Mouse (Mus musculus) layer of hippocampus, adult 9-10 months (tissue): ENCODE measurements around the gene Tns1.

Experiments
- DNase-seq: peaks from one replicate; pipeline ENCODE4 v3.0.0; 2022; ENCODE audit warnings: low spot score

The Tns1 gene

GRCm38 (mm10) chr1:74091138-74091537 lies 33.1 kb downstream of the Tns1 start:
- DNase-seq = no peak

DNA sequence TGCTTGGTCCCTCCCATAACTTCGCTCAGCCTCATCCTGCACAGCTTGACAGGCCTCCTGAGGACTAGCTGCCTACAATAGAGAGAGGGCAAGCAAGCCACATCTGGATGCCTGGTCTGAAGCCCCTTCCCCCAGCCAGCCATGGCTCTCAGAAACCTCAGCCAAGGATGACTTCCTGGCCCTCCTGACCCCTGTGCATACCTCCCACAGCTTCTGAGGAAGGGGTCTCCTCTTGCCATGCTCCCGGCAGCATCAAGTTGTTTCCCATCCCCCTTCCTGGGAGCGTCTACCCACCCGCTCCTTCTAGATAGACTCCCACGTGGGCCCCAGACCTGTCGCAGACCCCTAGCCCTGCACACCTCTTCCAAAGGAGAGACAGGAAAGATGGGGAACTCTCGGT lies 33.9 kb downstream of the Tns1 start:
- DNase-seq = no peak

DNA sequence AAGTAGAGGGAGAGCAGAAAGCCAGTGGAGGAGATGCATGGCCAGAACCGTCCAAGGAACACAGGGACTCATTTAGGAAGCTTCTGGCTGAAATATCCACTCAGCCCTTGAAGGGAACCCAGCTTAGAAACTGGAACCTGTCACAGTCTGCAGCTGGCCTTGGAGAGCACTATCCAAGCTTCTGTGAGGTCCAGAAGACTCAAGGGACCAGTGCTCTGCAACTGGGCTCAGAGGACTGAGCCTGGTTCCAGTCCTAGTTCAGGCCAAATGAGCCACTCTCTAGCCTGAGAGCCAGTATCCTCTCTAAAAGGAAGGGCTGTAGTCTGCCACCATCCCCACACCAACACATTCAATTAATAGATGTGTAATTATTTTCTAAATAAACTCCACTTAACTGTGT lies 35.7 kb downstream of the Tns1 start:
- no peak for DNase-seq

- no peak for DNase-seq
These were observed 38.7 kb downstream of the Tns1 start for GRCm38 (mm10) chr1:74085566-74085965.

DNA sequence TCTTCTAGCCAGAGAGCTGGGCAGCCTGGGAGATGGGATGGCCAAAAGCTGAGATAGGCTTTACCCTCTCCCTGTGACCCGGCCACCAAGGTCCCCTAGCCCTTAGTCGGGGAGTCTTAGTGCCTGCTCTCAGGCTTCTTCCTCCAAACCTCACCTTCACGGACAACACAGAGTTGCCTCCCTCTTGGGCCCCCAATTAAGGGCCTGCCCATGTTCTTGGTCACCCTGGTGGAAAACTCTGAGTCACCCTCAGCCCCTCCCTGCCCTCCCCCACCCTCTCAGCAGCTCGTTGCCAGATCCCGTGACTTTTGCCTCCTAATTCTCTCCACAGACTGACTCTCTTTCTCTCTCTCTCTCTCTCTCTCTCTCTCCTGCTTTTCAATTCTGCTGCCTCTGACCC lies 39.5 kb downstream of the Tns1 start:
- DNase-seq = no peak

DNA sequence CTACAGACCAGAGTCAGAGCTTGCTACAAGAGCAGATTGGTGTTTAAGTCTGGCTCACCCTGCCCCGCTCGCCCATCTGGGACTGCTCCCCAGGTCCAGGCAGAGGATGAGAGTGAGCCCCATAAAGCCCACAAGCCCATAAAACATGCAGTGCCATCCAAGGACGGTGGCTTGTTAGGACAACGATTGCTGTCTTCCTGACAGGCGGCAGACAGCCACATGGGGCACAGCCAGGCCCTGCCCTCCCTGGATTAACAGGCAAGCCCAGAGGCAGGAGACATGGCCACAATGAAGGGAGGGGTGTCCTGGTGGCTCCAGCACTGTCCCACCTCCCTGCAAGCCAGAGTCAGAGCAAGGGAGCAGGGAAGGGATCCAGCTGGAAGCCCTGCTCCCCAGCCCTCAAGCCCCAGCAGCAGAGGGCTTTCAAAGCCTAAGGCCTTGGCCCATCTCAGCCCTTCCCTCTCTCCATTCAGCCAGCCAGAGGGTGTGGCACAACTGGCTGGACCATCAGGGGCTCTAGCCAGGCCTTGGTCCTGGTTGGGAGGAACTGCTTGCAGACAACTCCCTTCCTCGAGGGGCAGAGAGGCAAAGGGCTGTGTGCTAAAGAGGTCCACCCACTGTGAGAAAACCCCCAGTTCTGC lies 40.1 kb downstream of the Tns1 start:
- no peak for DNase-seq

DNA sequence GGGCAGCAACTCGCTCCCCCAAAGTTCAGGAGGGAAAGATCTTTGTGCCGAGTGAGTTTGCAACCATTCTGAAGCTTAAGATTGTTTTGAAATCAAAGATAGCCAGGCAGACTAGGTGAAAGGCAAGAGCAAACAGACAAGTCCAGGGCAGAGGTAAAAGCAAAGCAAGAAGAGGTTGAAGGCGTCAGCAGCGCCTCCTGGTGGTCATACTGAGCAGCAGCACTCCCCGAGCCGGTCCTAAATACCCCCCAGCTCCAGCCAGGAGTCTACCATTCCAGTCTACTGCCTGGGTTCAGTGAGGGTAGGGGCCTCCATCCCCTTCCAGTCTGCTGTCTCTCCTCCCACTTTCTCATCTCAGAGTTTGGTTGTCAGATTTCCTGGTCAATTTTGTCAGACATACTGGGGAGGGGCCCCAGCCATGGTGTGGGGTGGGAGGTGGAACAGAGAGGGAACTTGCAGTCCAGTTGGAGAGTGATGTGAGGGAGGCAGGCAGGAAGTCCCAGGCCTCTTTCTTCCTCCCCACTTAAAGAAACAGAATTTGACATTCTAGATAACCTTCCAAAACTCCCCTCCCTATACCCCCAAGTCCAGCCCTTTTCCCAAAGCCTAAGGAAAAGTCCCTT lies 41.3 kb downstream of the Tns1 start:
- DNase-seq = no peak

- DNase-seq = no peak
These were observed 42.7 kb downstream of the Tns1 start for GRCm38 (mm10) chr1:74081573-74081989.

DNA sequence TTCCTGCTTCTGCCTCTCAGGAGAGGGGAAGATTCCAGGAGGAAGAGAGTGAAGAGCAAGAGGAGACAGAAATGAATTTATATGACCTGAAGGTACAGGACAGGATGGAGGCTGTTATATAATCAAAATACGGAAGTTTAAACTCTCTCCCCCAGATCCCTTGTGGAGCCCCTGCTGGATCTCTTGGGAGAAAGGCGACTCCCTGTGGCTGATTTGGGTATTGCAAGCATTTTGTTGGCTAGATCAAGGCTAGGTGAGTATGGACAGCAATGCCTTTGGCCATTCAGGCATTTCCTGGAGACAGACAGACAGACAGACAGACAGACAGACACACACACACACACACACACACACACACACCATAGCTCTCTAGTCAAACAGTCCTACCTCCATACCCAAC lies 46.9 kb downstream of the Tns1 start:
- peak; percentile 67 for DNase-seq

DNA sequence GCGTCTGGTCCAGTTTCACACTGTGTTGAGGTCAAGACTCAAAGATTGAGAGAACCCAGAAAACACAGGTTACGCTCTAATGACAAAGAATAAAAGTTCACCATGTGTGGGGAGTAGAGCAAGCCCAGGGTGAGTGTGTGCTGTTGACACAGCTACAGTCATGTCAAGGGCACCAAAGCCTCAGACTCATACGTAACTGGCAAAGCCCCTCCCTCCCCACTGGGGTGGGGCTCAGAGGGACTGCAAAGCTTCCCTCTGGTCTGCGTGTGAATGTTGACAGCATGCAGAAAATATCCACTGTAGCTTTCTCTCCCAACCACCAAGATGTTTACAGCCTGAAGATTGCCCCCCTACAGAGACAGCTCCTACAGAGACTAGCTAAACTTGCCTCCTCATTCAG lies 48.0 kb downstream of the Tns1 start:
- no peak for DNase-seq

DNA sequence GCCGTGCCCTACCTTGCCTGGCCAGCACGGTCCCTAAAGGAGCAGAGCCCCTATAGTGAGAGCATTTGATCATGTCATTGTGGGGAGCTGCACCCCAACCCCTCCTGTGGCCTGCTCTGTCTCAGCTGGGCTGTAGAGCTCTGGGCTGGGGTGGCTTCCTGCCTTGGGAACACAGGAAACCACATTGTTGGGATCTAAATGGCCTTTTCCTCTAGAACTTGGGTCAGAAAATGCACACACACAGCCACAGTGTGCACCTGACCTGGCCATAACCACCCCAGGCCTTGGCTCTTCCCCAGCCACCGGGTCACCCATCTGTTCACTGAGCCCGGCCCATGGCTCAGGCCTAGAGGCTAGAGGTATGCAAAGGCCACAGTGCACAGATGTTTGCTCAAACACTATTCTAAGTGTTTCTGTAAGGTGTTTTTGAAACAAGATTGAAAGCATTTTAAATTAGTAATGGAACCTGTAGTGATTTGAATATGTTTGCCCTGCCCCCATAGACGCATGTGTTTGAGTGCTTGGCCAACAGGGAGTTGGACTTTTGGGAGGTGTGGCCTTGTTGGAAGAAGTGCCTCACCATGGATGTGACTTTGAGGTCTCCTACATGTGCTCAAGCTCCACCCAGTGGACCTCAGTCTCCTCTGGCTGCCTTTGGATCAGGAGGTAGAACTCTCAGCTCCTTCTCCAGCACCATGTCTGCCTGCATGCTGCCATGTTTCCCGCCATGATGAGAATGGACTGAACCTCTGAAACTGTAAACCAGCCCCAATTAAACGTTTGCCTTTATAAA lies 49.4 kb downstream of the Tns1 start:
- no peak for DNase-seq

- DNase-seq = no peak
These were observed 50.5 kb downstream of the Tns1 start for GRCm38 (mm10) chr1:74073791-74074190.

DNA sequence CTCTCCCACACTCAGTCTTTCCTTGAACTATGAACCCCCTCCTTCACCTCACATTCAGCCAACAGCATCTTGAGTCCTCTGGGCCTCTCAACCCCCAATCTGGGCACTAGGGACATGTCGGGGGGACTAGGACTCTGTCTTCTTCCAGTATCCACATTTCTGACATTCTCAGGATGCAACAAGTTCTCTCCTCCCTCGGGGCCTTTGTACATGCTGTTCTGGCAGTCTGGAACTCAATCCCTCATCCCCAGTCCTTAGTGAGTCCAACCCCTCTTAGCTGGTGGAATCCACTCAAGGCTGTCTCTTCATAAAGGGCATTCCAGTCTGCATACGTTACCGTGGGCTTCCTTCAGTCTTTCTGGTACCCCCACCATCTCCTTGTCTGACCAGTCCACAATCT lies 53.5 kb downstream of the Tns1 start:
- DNase-seq = no peak

DNA sequence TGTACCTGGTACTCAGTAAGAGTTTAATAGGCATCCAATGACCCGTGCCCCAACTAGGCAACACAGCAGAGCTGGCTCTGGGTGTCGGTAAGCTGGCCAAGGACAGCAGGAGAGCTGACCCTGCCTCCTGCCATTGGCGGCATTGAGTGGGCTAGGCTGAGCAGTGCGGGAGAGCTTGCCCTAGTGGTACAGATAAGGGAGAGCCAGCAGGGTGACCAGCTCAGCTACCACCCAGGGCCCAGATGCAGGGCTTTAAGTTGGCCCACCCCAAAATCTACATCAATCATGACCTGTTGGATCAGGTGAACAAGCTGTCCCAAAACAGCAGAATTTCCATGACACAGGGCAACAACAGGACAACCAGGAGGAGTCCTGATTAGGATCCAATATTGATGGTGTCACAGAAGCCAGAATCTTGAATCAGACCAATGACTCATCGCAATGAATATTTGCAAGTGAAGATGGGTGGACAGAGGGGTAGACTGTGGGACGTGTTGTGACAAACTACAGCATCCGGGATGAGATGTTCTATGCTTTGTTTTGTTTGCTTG lies 54.2 kb downstream of the Tns1 start:
- no peak for DNase-seq

- DNase-seq = no peak
These were observed 55.0 kb downstream of the Tns1 start for GRCm38 (mm10) chr1:74069085-74069835.

GRCm38 (mm10) chr1:74068366-74069084 lies 55.7 kb downstream of the Tns1 start:
- DNase-seq = no peak

DNA sequence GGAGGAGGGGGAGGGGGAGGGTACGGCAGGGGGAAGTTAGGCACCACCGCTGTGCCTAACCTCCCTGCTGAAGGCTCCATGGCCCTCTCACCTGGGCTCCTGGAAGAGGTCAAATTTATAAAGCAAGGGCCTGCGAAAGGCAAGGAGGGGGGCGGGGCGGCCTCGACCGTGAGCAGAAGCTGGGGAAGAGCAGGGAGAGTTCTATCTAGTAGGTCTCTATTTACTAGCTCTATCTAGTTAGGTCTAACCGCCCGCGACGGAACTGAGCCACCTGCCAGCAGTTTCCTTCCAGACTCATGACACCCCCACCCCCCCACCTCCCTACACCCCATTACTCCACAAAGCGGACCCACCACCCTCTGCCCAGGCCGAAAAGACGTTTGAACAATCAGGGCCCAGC lies 56.4 kb downstream of the Tns1 start:
- no peak for DNase-seq

DNA sequence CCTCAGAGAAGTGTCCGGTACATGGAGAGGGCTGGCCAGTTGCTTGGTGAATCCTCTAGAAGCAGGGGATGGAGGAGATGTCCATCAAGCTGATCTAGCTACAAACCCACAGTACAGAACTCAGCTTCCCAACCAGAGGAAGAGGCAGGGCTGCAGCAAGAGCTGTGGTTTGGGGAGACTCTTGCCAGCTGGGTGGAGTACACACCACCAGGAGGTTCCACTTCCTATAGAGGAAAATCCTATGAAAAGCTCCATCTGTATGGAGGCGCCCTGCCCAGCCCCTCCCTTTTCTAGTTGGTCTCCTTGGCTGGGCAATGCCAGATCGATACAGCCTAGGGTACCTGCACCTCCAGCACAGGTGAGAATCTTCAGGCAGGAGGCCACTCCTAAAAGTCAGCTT lies 57.7 kb downstream of the Tns1 start:
- DNase-seq = no peak

- no peak for DNase-seq
These were observed 58.2 kb downstream of the Tns1 start for GRCm38 (mm10) chr1:74066061-74066460.

- no peak for DNase-seq
These were observed 64.2 kb downstream of the Tns1 start for GRCm38 (mm10) chr1:74060046-74060445.

DNA sequence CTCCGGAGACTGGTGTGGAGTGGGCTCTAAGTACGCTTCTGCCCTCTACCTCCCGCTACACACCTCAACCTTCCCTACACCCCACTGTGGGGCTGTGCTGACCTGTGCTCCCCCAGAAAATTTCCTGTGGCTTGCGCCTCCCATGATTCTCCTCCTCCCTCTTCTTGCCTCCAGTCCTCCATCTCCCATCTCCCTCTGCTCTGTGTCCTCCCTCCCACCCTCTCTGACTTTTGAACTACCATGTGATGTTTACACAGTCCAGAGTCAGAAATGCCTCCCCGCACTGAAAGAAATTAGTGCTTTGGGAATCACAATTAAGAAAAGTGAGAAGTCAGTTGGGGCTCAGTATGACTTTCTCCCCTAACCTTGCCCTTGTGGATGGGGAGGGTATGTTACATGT lies 64.7 kb downstream of the Tns1 start:
- no peak for DNase-seq

DNA sequence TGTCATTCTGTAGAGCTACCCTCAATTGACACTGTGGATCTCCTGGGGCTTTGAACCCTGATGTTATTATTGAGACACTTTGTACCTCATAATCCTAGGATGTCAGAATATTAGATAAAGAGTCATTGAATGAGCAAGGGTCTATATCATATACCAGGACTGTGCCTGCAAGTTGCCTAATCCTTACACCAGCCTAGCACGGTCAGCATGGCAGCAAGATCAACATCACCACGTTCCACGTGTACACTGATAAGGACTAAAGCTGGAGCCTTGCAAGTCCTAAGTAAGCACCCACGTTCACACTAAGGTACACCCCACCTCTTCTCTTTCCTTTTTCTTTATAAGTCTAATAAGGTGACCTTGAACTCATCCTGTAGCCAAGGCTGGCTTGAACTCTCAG lies 65.5 kb downstream of the Tns1 start:
- no peak for DNase-seq
